Mouse (Mus musculus): Measurements from ENCODE around the gene Inpp5d. TPM values are rescaled to one million over a fixed set of nuclear protein-coding genes. Genes with fewer than 3 reads are reported as not detected.

The Inpp5d gene
- polyA plus RNA-seq, 1 experiment: 36.0 TPM

- no peak for TF ChIP-seq POLR2A (IDR thresholded peaks at IDR 0.05; ENCODE audit: low read depth, low read length)
- no peak for TF ChIP-seq CTCF (IDR thresholded peaks at IDR 0.05; ENCODE audit: extremely low read depth, insufficient read length, insufficient replicate concordance, low read depth, low read length)
- WGBS: 93% methylated on average over 5 of the region's 5 CpGs
- H3K27ac ChIP-seq (ENCODE audit: insufficient read depth, low read depth, low read length): no peak overlapping the region
- H3K4me1 ChIP-seq (ENCODE audit: control insufficient read depth, insufficient read depth, insufficient read length, low read length): no peaks in the 10 kb centered on the region
- H3K36me3 ChIP-seq (ENCODE audit: control insufficient read depth, insufficient read depth, low read length): 0 out of 2 replicates have a peak, but pooled peaks cover 3% of the 10 kb centered on the region
- H3K27me3 ChIP-seq (ENCODE audit: control insufficient read depth, insufficient read depth, low read length): no peaks in the 10 kb centered on the region
- no peak overlapping the region for H3K4me3 ChIP-seq (ENCODE audit: low read depth, low read length)
These were observed 64.0 kb downstream of the Inpp5d start for GRCm38 (mm10) chr1:87684071-87684470.

GRCm38 (mm10) chr1:87684791-87685190 lies 64.7 kb downstream of the Inpp5d start:
- TF ChIP-seq POLR2A (IDR thresholded peaks at IDR 0.05; ENCODE audit: low read depth, low read length) (no peak), CTCF (IDR thresholded peaks at IDR 0.05; ENCODE audit: extremely low read depth, insufficient read length, insufficient replicate concordance, low read depth, low read length) (no peak)
- Histone ChIP-seq H3K36me3 (ENCODE audit: control insufficient read depth, insufficient read depth, low read length) (0 out of 2 replicates have a peak, but pooled peaks cover 3% of the 10 kb centered on the region), H3K4me3 (ENCODE audit: low read depth, low read length) (no peak overlapping the region)

DNA sequence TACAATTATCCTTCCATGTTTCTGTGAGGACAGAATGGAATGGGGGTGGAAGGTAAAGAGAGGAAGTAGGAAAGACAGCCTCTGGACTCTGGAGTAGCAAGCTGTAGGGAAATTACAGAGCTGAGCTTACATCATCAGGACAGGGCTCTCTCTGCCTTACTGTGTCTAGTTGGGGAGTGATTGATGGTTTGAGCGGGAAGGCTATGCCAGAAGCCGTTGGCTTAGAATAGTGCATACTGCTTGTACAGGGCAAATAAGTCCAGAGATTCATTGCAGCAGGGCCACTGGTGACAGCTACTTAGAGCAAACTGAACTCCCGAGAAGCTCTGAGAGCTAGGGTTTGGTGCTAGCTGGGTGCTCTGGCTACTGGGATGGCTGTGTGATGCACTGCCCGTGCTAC lies 66.2 kb downstream of the Inpp5d start:
- 60% methylated on average over 4 of the region's 4 CpGs for WGBS
- no peaks in the 10 kb centered on the region for H3K27me3 ChIP-seq (ENCODE audit: control insufficient read depth, insufficient read depth, low read length)
- no peak overlapping the region for H3K4me3 ChIP-seq (ENCODE audit: low read depth, low read length)
- no peaks in the 10 kb centered on the region for H3K4me1 ChIP-seq (ENCODE audit: control insufficient read depth, insufficient read depth, insufficient read length, low read length)
- 0 out of 2 replicates have a peak, but pooled peaks cover 3% of the 10 kb centered on the region for H3K36me3 ChIP-seq (ENCODE audit: control insufficient read depth, insufficient read depth, low read length)
- no peak overlapping the region for H3K27ac ChIP-seq (ENCODE audit: insufficient read depth, low read depth, low read length)
- TF ChIP-seq POLR2A (IDR thresholded peaks at IDR 0.05; ENCODE audit: low read depth, low read length) (no peak), CTCF (IDR thresholded peaks at IDR 0.05; ENCODE audit: extremely low read depth, insufficient read length, insufficient replicate concordance, low read depth, low read length) (no peak)

More at GRCm38 (mm10) chr1:87684791-87685190, 64.7 kb downstream of the Inpp5d start:
- Histone ChIP-seq H3K27me3 (ENCODE audit: control insufficient read depth, insufficient read depth, low read length) (no peaks in the 10 kb centered on the region), H3K27ac (ENCODE audit: insufficient read depth, low read depth, low read length) (no peak overlapping the region), H3K4me1 (ENCODE audit: control insufficient read depth, insufficient read depth, insufficient read length, low read length) (no peaks in the 10 kb centered on the region)
- 90% methylated on average over 3 of the region's 3 CpGs for WGBS

GRCm38 (mm10) chr1:87687009-87687408 lies 66.9 kb downstream of the Inpp5d start:
- no peaks in the 10 kb centered on the region for H3K4me1 ChIP-seq (ENCODE audit: control insufficient read depth, insufficient read depth, insufficient read length, low read length)
- H3K27me3 ChIP-seq (ENCODE audit: control insufficient read depth, insufficient read depth, low read length): no peaks in the 10 kb centered on the region
- H3K4me3 ChIP-seq (ENCODE audit: low read depth, low read length): no peak overlapping the region
- no peak for TF ChIP-seq CTCF (IDR thresholded peaks at IDR 0.05; ENCODE audit: extremely low read depth, insufficient read length, insufficient replicate concordance, low read depth, low read length)
- no peak for TF ChIP-seq POLR2A (IDR thresholded peaks at IDR 0.05; ENCODE audit: low read depth, low read length)
- 0 out of 2 replicates have a peak, but pooled peaks cover 3% of the 10 kb centered on the region for H3K36me3 ChIP-seq (ENCODE audit: control insufficient read depth, insufficient read depth, low read length)
- 65% methylated on average over 1 of the region's 1 CpGs for WGBS
- H3K27ac ChIP-seq (ENCODE audit: insufficient read depth, low read depth, low read length): no peak overlapping the region

DNA sequence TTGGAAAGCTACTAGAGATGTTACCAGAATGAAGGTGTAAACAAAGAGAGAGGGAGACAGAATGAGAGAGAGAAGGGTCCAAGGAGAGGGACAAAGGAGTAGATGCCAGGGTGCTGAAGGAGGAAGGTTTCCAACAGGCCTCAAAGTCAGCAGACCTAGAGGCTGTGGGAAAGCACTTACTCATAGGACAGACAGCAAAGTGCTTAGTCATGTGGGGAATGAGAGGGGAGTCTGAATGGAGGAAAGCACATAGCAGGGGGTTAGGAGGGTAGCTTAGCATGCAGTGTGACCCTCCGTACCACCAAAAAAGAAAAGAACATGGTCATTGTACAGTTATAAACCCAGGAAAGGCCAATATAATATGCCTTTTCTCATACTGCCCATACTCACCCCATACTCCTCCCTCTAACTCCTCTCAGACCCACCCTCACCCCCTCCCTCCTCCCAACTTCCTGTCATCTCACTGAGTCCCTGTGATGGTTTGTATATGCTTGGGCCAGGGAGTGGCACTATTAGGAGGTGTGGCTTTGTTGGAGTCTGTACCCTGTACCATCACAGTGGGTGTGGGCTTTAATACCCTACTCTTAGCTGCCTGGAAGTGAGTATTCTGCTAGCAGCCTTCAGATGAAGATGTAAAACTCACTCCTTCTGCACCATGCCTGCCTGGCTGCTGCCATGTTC lies 69.7 kb downstream of the Inpp5d start:
- 100% methylated on average over 1 of the region's 1 CpGs for WGBS
- no peaks in the 10 kb centered on the region for H3K27me3 ChIP-seq (ENCODE audit: control insufficient read depth, insufficient read depth, low read length)
- H3K4me3 ChIP-seq (ENCODE audit: low read depth, low read length): no peak overlapping the region
- 0 out of 2 replicates have a peak, but pooled peaks cover 2% of the 10 kb centered on the region for H3K36me3 ChIP-seq (ENCODE audit: control insufficient read depth, insufficient read depth, low read length)
- H3K4me1 ChIP-seq (ENCODE audit: control insufficient read depth, insufficient read depth, insufficient read length, low read length): no peaks in the 10 kb centered on the region
- H3K27ac ChIP-seq (ENCODE audit: insufficient read depth, low read depth, low read length): no peak overlapping the region
- TF ChIP-seq CTCF (IDR thresholded peaks at IDR 0.05; ENCODE audit: extremely low read depth, insufficient read length, insufficient replicate concordance, low read depth, low read length) (no peak), POLR2A (IDR thresholded peaks at IDR 0.05; ENCODE audit: low read depth, low read length) (no peak)

GRCm38 (mm10) chr1:87696358-87696757 lies 76.2 kb downstream of the Inpp5d start:
- Histone ChIP-seq H3K4me1 (ENCODE audit: control insufficient read depth, insufficient read depth, insufficient read length, low read length) (no peaks in the 10 kb centered on the region), H3K4me3 (ENCODE audit: low read depth, low read length) (no peak overlapping the region), H3K36me3 (ENCODE audit: control insufficient read depth, insufficient read depth, low read length) (0 out of 2 replicates have a peak, but pooled peaks cover 1% of the 10 kb centered on the region), H3K27me3 (ENCODE audit: control insufficient read depth, insufficient read depth, low read length) (no peaks in the 10 kb centered on the region), H3K27ac (ENCODE audit: insufficient read depth, low read depth, low read length) (no peak overlapping the region)
- no peak for TF ChIP-seq POLR2A (IDR thresholded peaks at IDR 0.05; ENCODE audit: low read depth, low read length)
- peak; percentile 48; the same call in 1 of the 2 replicates for TF ChIP-seq CTCF (IDR thresholded peaks at IDR 0.05; ENCODE audit: extremely low read depth, insufficient read length, insufficient replicate concordance, low read depth, low read length)
- 69% methylated on average over 5 of the region's 5 CpGs for WGBS

GRCm38 (mm10) chr1:87698010-87698409 lies 77.9 kb downstream of the Inpp5d start:
- WGBS: 83% methylated on average over 6 of the region's 6 CpGs
- H3K36me3 ChIP-seq (ENCODE audit: control insufficient read depth, insufficient read depth, low read length): 0 out of 2 replicates have a peak, but pooled peaks cover 1% of the 10 kb centered on the region

More at GRCm38 (mm10) chr1:87698010-87698409, 77.9 kb downstream of the Inpp5d start:
- Histone ChIP-seq H3K27ac (ENCODE audit: insufficient read depth, low read depth, low read length) (no peak overlapping the region), H3K4me3 (ENCODE audit: low read depth, low read length) (no peak overlapping the region), H3K27me3 (ENCODE audit: control insufficient read depth, insufficient read depth, low read length) (no peaks in the 10 kb centered on the region), H3K4me1 (ENCODE audit: control insufficient read depth, insufficient read depth, insufficient read length, low read length) (no peaks in the 10 kb centered on the region)
- TF ChIP-seq CTCF (IDR thresholded peaks at IDR 0.05; ENCODE audit: extremely low read depth, insufficient read length, insufficient replicate concordance, low read depth, low read length) (no peak), POLR2A (IDR thresholded peaks at IDR 0.05; ENCODE audit: low read depth, low read length) (no peak)
